Mouse (Mus musculus) urinary bladder, postnatal 36 days (tissue): Measurements from ENCODE around the gene Col16a1.
A peak's percentile ranks its signal among the peaks of the same experiment; 100 is the strongest.

Experiments used
- DNase-seq, 2 experiments: peaks; one replicate each; pipeline ENCODE4 v3.0.0; 2022; ENCODE audit warnings: low spot score in 2 of 2, mixed read lengths in 1 of 2

The Col16a1 gene

DNA sequence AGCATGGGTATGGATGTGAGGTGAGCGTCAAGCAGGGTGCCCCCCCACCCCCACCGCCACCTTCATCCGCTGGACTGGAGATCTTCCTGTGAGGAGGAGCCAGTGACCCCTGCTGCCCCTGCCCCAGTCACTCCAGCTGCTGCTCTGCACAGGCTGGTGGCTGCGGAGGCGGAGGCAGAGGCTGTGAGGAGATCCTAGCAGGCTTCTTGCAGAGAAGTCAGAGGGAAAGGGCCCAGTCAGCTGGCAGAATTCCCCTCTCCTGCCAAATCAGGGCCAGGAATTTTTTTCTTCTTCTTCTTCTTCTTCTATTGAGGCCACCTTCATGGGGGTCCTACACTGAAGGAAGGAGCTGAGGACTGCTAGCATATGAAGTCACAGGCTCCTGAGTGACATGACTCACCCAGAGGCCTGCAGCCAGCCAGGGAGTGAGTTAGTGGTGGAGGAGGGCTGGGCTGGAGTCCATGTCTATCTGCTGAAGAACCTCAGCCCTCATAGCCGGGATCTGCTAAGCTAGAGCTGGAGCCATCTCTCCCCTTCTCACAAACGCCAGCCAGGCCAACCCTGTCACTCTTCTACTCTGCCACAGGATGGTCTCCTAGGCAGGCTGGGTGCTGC, 36.8 kb downstream of the Col16a1 start:
- peak; percentile 39 to 61 for DNase-seq

GRCm38 (mm10) chr4:130085246-130085820, 37.7 kb downstream of the Col16a1 start:
- DNase-seq = no peak

GRCm38 (mm10) chr4:130087293-130087692, 39.7 kb downstream of the Col16a1 start:
- peak; percentile 90 to 91 for DNase-seq

DNA sequence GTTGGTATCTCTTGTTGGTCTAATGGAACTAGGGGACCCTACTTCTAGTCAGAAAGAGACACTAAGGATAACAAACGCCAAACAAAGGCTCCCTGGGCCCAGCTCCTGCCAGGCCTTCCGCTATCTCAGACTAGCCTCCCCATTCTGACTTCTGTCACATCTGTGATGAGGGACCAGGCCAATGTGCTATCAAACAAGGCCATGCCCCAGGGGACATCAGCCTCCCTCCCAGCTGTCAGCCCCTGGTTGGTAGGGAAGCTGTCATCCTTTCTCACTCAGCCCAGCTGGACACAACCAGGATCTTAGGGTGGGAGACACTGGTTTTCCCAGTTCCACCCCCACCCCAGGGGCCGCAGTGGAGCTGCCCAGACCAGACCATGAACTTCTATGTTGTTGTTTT, 47.5 kb downstream of the Col16a1 start:
- no peak for DNase-seq

- no peak for DNase-seq
Measured at GRCm38 (mm10) chr4:130101183-130101582, 53.5 kb downstream of the Col16a1 start.

DNA sequence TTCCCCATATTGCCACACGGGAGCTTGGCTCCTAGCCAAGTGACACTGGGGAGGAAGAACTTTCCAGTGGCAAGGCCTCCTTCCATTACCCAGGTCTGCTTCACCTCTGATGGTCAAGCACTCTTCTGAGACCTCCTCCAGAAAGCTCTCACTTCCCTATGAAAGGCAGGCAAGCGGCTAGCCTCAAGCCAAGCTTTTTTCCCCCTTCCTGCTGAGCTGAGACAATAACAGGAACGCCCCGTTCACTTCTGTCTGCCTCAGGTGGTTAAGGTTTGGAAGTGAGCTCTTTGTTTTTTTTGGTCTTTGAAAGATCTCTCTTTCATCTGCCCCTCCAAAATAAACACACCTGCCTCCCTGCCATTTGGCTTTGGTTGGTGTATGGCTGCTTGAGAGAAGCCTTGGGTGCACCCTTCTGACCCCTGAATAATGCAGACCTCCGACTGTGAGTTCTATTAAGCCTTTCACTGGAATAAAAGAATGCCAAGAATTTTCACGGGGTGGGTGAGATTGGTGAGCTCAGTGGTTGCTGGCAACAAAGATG, 54.5 kb downstream of the Col16a1 start, which contains the start of gene Pef1:
Gene Pef1, plus strand, starts transcription at position 448 of the 541 bp plus-strand sequence.
- DNase-seq = no peak

GRCm38 (mm10) chr4:130103632-130104031, 56.0 kb downstream of the Col16a1 start:
- DNase-seq = no peak

- no peak for DNase-seq
Measured at GRCm38 (mm10) chr4:130104584-130104983, 56.9 kb downstream of the Col16a1 start.

DNA sequence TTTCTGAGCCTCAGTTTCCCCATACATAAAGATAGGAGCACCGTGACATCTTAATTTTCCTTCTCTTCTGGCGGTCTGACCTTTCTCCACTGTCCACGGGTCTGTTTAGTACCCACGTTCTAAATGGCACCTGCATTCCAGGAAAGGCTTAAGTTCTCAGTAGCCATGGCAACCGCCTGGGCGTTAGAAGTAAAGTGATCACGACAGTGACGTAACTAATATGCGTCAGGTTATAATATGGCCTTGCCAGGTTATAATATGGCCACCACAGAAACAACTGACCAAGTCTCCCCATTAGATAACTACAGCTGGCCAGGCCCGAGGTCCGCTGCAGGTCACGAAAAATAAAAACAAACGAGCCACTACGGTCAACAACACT, 59.4 kb downstream of the Col16a1 start:
- no peak for DNase-seq

GRCm38 (mm10) chr4:130107444-130108131, 59.9 kb downstream of the Col16a1 start:
- peak; percentile 99 to 100 for DNase-seq

- no peak for DNase-seq
Measured at GRCm38 (mm10) chr4:130108929-130109328, 61.3 kb downstream of the Col16a1 start.

DNA sequence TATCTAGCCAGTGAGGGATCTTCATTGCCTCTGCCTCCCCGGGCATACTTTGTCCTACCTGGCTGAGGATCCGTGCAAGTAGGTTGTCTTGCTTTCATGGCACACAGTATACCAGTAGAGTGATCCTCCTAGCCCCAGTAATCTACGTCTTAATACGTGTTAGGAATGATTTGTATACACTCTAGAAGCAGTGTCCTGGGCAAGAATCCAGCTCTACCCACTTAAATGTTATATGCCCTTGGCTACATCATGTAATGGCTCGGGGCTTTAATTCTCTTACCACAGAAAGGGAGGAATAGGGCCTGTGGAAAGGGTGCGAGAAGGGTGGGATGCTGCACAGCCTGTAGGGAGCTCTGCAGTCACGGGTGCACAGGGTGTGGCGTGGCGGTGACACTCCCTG, 62.0 kb downstream of the Col16a1 start:
- no peak for DNase-seq

- DNase-seq = no peak
Measured at GRCm38 (mm10) chr4:130110091-130110490, 62.5 kb downstream of the Col16a1 start.

GRCm38 (mm10) chr4:130112299-130112698, 64.7 kb downstream of the Col16a1 start:
- DNase-seq = peak; percentile 70 to 83

DNA sequence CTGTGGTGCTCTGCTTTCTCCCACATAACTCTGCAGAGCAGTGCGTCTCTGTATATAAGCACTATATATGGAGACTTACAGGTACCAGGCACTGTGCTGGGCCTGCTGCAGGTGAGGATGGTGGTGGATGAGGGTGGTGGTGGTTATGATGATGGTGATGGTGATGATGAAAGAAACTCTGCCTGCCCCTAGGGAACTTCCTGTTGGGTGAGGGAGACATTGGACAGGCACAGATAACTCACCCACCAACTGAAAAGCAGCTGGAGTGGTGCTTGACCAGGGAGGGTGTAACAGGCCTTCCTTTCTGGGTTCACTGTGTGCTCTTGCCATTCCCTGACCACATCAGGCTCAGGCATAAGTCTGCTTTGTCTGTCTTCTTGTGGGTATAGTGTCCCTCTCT, 65.1 kb downstream of the Col16a1 start:
- DNase-seq = no peak

GRCm38 (mm10) chr4:130120752-130121151, 73.1 kb downstream of the Col16a1 start:
- DNase-seq = no peak

DNA sequence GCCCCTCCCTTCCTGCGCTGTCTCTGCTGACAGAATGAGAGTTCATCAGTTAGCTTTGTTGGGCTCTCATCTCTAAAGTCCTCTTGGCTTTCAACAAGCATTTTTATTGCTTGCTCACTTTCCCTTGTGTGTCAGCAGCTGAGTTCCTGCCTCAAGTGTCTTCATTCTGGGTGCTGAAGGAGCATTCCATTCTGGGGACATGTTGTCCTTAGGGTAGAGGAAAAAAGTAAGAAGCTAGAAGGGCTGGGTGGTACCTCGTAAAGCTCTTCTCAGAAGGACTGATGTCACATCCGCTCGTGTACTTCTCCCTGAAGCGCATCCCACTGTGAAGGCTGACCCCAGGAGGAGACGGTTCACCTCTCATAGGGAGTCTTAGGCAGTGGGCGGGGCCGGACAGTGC, 73.9 kb downstream of the Col16a1 start:
- DNase-seq = no peak

GRCm38 (mm10) chr4:130123020-130123419, 75.4 kb downstream of the Col16a1 start:
- DNase-seq = no peak

DNA sequence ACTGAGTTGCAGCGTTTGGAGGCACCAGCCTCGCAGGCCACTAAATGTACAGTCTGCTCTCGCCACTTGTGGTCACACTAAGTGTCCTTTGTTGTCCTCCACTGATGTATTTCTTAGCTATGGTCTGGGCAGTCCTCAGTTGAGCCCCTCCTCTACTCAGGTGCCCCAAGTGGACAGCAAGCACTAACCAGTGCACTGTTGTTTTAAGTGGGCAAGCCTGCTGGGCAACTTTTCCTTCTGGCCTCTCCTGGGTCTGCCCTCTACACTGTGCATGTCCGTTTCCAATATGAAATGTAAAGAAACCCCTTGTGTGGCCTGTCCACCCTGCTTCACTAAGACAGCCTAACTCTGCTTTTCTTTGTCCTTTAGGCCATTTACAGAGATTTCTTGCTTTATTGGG, 76.5 kb downstream of the Col16a1 start:
- DNase-seq = no peak

GRCm38 (mm10) chr4:130125164-130125563, 77.5 kb downstream of the Col16a1 start:
- DNase-seq = no peak

- no peak for DNase-seq
Measured at GRCm38 (mm10) chr4:130125935-130126334, 78.3 kb downstream of the Col16a1 start.

DNA sequence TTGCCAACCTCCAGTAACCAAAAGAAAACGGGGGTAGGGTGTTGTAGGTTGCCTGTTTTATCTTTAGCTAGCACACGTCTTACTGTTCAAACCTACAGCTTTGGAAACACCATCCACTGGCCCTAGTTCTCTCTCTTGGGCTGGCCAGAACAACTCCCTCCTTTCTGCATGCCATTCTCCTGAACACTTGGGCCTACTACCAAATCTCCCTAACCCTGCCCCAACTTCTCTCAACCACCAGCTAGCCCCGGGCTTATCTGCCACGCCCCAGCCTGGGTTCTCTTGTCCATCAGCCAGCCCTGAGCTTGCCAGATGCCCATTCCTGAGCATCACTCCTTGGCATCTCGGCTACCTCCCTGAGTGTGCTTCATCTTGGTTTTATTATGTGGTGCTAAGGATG, 81.3 kb downstream of the Col16a1 start:
- DNase-seq = no peak

- no peak for DNase-seq
Measured at GRCm38 (mm10) chr4:130130082-130130481, 82.4 kb downstream of the Col16a1 start.
